Mouse (Mus musculus): ENCODE measurements around the gene Txlnb. TPM values are rescaled to one million over a fixed set of nuclear protein-coding genes. Genes with fewer than 3 reads are reported as not detected.
"Not testable (repeated sequence)": the region's sequence is repeated elsewhere in the genome, so short reads cannot be mapped to it uniquely, and the experiment has no call there.

Txlnb gene
- polyA plus RNA-seq (2016; fragmentation: Nextera tagmentation; extraction: Ambion mirVana), result 4.4 and 4.7 TPM in 2 replicates

- Histone ChIP-seq H3K4me1 (peaks cover 33% of the 10 kb centered on the region), H3K4me3 (peak within 1 kb of the TSS; percentile 49), H3K9me3 (replicated peaks) (0 out of 2 replicates have a peak, but pooled peaks cover 4% of the 10 kb centered on the region), H3K27me3 (ENCODE audit: low read depth, poor library complexity, severe bottlenecking) (no peaks in the 10 kb centered on the region), H3K36me3 (peaks cover 7% of the 10 kb centered on the region; the same call in 1 of the 2 replicates), H3K27ac (replicated peaks) (peak within 1 kb of the TSS; percentile 91)
- peak; percentile 83 for DNase-seq (ENCODE audit: low spot score)
- WGBS, result 6% methylated on average over 13 of the region's 13 CpGs
Observed at GRCm38 (mm10) chr10:17795767-17796631, at the start of gene Txlnb. TSS of gene Txlnb (plus strand) at chr10:17796226.

- Histone ChIP-seq H3K27me3 (ENCODE audit: low read depth, poor library complexity, severe bottlenecking) (no peaks in the 10 kb centered on the region), H3K4me3 (no peak overlapping the region), H3K9me3 (replicated peaks) (peaks cover 12% of the 10 kb centered on the region; the same call in 1 of the 2 replicates), H3K27ac (replicated peaks) (no peak overlapping the region), H3K4me1 (no peaks in the 10 kb centered on the region), H3K36me3 (no peaks in the 10 kb centered on the region)
- WGBS, result 82% methylated on average over 5 of the region's 5 CpGs
- no peak for DNase-seq (ENCODE audit: low spot score)
Observed at GRCm38 (mm10) chr10:17752478-17752877, 43.5 kb upstream of the Txlnb start.

GRCm38 (mm10) chr10:17759772-17760171, 36.3 kb upstream of the Txlnb start:
- 93% methylated on average over 3 of the region's 3 CpGs for WGBS
- Histone ChIP-seq H3K4me1 (no peaks in the 10 kb centered on the region), H3K9me3 (replicated peaks) (peaks cover 12% of the 10 kb centered on the region; the same call in 1 of the 2 replicates), H3K27ac (replicated peaks) (no peak overlapping the region), H3K36me3 (no peaks in the 10 kb centered on the region), H3K27me3 (ENCODE audit: low read depth, poor library complexity, severe bottlenecking) (no peaks in the 10 kb centered on the region), H3K4me3 (no peak overlapping the region)
- DNase-seq (ENCODE audit: low spot score), result no peak

- DNase-seq (ENCODE audit: low spot score), result no peak
- H3K9me3 ChIP-seq (replicated peaks), result peaks cover under 1% of the 10 kb centered on the region; the same call in 1 of the 2 replicates
- H3K27ac ChIP-seq (replicated peaks), result no peak overlapping the region
- H3K27me3 ChIP-seq (ENCODE audit: low read depth, poor library complexity, severe bottlenecking), result no peaks in the 10 kb centered on the region
- WGBS, result 69% methylated on average over 9 of the region's 9 CpGs
- no peaks in the 10 kb centered on the region for H3K36me3 ChIP-seq
- no peak overlapping the region for H3K4me3 ChIP-seq
- H3K4me1 ChIP-seq, result no peaks in the 10 kb centered on the region
Observed at GRCm38 (mm10) chr10:17760750-17761613, 35.0 kb upstream of the Txlnb start.

GRCm38 (mm10) chr10:17761652-17762051, 34.4 kb upstream of the Txlnb start:
- Histone ChIP-seq H3K36me3 (no peaks in the 10 kb centered on the region), H3K27me3 (ENCODE audit: low read depth, poor library complexity, severe bottlenecking) (no peaks in the 10 kb centered on the region), H3K4me1 (no peaks in the 10 kb centered on the region), H3K27ac (replicated peaks) (no peak overlapping the region), H3K4me3 (no peak overlapping the region), H3K9me3 (replicated peaks) (no peaks in the 10 kb centered on the region)
- WGBS, result 81% methylated on average over 1 of the region's 1 CpGs
- no peak for DNase-seq (ENCODE audit: low spot score)

GRCm38 (mm10) chr10:17762946-17763345, 33.1 kb upstream of the Txlnb start:
- no peaks in the 10 kb centered on the region for H3K9me3 ChIP-seq (replicated peaks)
- H3K4me3 ChIP-seq, result no peak overlapping the region
- no peaks in the 10 kb centered on the region for H3K27me3 ChIP-seq (ENCODE audit: low read depth, poor library complexity, severe bottlenecking)
- H3K4me1 ChIP-seq, result no peaks in the 10 kb centered on the region
- H3K27ac ChIP-seq (replicated peaks), result no peak overlapping the region
- DNase-seq (ENCODE audit: low spot score), result no peak
- 96% methylated on average over 8 of the region's 8 CpGs for WGBS
- no peaks in the 10 kb centered on the region for H3K36me3 ChIP-seq

GRCm38 (mm10) chr10:17769856-17770255, 26.2 kb upstream of the Txlnb start:
- Histone ChIP-seq H3K9me3 (replicated peaks) (no peaks in the 10 kb centered on the region), H3K4me1 (no peaks in the 10 kb centered on the region), H3K27ac (replicated peaks) (no peak overlapping the region), H3K4me3 (no peak overlapping the region), H3K27me3 (ENCODE audit: low read depth, poor library complexity, severe bottlenecking) (no peaks in the 10 kb centered on the region), H3K36me3 (no peaks in the 10 kb centered on the region)
- no peak for DNase-seq (ENCODE audit: low spot score)
- 85% methylated on average over 5 of the region's 5 CpGs for WGBS

- Histone ChIP-seq H3K4me3 (no peak overlapping the region), H3K4me1 (no peaks in the 10 kb centered on the region), H3K27me3 (ENCODE audit: low read depth, poor library complexity, severe bottlenecking) (no peaks in the 10 kb centered on the region), H3K27ac (replicated peaks) (no peak overlapping the region), H3K36me3 (no peaks in the 10 kb centered on the region), H3K9me3 (replicated peaks) (no peaks in the 10 kb centered on the region)
- DNase-seq (ENCODE audit: low spot score), result no peak
- 91% methylated on average over 10 of the region's 10 CpGs for WGBS
Observed at GRCm38 (mm10) chr10:17772364-17772763, 23.7 kb upstream of the Txlnb start.

GRCm38 (mm10) chr10:17774366-17774765, 21.7 kb upstream of the Txlnb start:
- WGBS, result 86% methylated on average over 3 of the region's 3 CpGs
- no peaks in the 10 kb centered on the region for H3K27me3 ChIP-seq (ENCODE audit: low read depth, poor library complexity, severe bottlenecking)
- H3K9me3 ChIP-seq (replicated peaks), result no peaks in the 10 kb centered on the region
- no peak overlapping the region for H3K27ac ChIP-seq (replicated peaks)
- no peak for DNase-seq (ENCODE audit: low spot score)
- no peaks in the 10 kb centered on the region for H3K36me3 ChIP-seq
- H3K4me3 ChIP-seq, result no peak overlapping the region
- H3K4me1 ChIP-seq, result no peaks in the 10 kb centered on the region

GRCm38 (mm10) chr10:17775079-17775478, 20.9 kb upstream of the Txlnb start:
- DNase-seq (ENCODE audit: low spot score), result no peak
- no peaks in the 10 kb centered on the region for H3K27me3 ChIP-seq (ENCODE audit: low read depth, poor library complexity, severe bottlenecking)
- no peaks in the 10 kb centered on the region for H3K9me3 ChIP-seq (replicated peaks)
- H3K4me3 ChIP-seq, result no peak overlapping the region
- H3K4me1 ChIP-seq, result no peaks in the 10 kb centered on the region
- H3K27ac ChIP-seq (replicated peaks), result no peak overlapping the region
- no peaks in the 10 kb centered on the region for H3K36me3 ChIP-seq
- WGBS, result 86% methylated on average over 4 of the region's 4 CpGs

- not testable (repeated sequence) for DNase-seq (ENCODE audit: low spot score); H3K27ac ChIP-seq (replicated peaks); H3K4me3 ChIP-seq; H3K27me3 ChIP-seq (ENCODE audit: low read depth, poor library complexity, severe bottlenecking); H3K9me3 ChIP-seq (replicated peaks); H3K36me3 ChIP-seq; H3K4me1 ChIP-seq
- 84% methylated on average over 4 of the region's 4 CpGs for WGBS
Observed at GRCm38 (mm10) chr10:17776684-17777083, 19.3 kb upstream of the Txlnb start.

- 85% methylated on average over 3 of the region's 3 CpGs for WGBS
- no peak for DNase-seq (ENCODE audit: low spot score)
Observed at GRCm38 (mm10) chr10:17786771-17787170, 9.3 kb upstream of the Txlnb start.

More at GRCm38 (mm10) chr10:17786771-17787170, 9.3 kb upstream of the Txlnb start:
- Histone ChIP-seq H3K27me3 (ENCODE audit: low read depth, poor library complexity, severe bottlenecking) (no peaks in the 10 kb centered on the region), H3K36me3 (no peaks in the 10 kb centered on the region), H3K27ac (replicated peaks) (no peak overlapping the region), H3K4me3 (no peak overlapping the region), H3K9me3 (replicated peaks) (no peaks in the 10 kb centered on the region), H3K4me1 (no peaks in the 10 kb centered on the region)

All from midbrain, embryonic 10.5 days (tissue).